Mouse (Mus musculus) limb, embryonic 10.5 days (tissue): ENCODE data around the gene Bmpr1a. TPM values are rescaled to one million over a fixed set of nuclear protein-coding genes. Genes with fewer than 3 reads are reported as not detected.

Experiments
- DNase-seq: peaks from one replicate; pipeline ENCODE4 v3.0.0-alpha.2; 2017; ENCODE audit warnings: low spot score
- H3K27ac ChIP-seq: fragments of 300-500 bp; sonication (generic); 2 replicates; pipeline ENCODE4 v1.5.1; 2016; ENCODE audit warnings: mild to moderate bottlenecking
- H3K27me3 ChIP-seq: fragments of 300-500 bp; sonication (generic); 2 replicates; pipeline ENCODE4 v1.6.1; 2016; ENCODE audit warnings: low read depth, mild to moderate bottlenecking; ENCODE audit not compliant: poor library complexity, severe bottlenecking
- H3K36me3 ChIP-seq: fragments of 300-500 bp; sonication (generic); 2 replicates; pipeline ENCODE4 v1.6.1; 2016; ENCODE audit warnings: mild to moderate bottlenecking, moderate library complexity
- H3K4me1 ChIP-seq: fragments of 300-500 bp; sonication (generic); 2 replicates; pipeline ENCODE4 v1.6.1; 2016
- H3K4me3 ChIP-seq: fragments of 300-500 bp; sonication (generic); 2 replicates; pipeline ENCODE4 v1.5.1; 2016; ENCODE audit warnings: mild to moderate bottlenecking, moderate library complexity
- H3K9me3 ChIP-seq: fragments of 300-500 bp; sonication (generic); replicated peaks from 2 replicates; pipeline ENCODE4 v1.6.1; 2016; ENCODE audit warnings: mild to moderate bottlenecking
- WGBS: fragments of 180-500 bp; shearing (Covaris S2); methylation state at CpG from one replicate; pipeline ENCODE4 v1.1.7; 2016; 5-methylcytosine and 5-hydroxymethylcytosine counted together
- polyA plus RNA-seq: library from polyadenylated mRNA; unstranded; fragments of >200 nt; fragmentation: Nextera tagmentation; extraction: Ambion mirVana; gene quantifications from 2 replicates; pipeline ENCODE4 v1.2.1, GENCODE M21; 2016

Bmpr1a gene
- polyA plus RNA-seq = 45.7 and 58.5 TPM in 2 replicates

DNA sequence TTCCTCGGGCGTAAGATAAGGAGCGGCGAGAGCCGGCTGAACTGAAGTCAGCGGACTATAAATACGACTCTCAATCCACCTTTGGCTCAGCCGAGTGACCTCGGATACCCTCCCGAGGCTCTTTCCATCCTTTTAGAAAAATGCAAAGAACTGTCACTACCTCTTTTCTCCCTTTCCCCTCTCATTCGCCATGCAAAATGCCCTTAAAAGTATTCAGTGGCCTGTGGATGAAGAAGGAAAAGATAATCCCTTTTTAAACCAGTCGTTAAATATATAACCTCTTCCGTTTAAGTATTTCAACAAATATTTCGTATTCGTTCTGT lies at the start of gene Bmpr1a:
Gene Bmpr1a, minus strand, starts transcription at position 17 of the 323 bp plus-strand sequence.
- Histone ChIP-seq H3K4me1 (peaks cover 28% of the 10 kb centered on the region), H3K27ac (peak within 1 kb of the TSS; percentile 100), H3K36me3 (no peaks in the 10 kb centered on the region), H3K27me3 (peaks cover 10% of the 10 kb centered on the region; the same call in 1 of the 2 replicates), H3K9me3 (no peaks in the 10 kb centered on the region), H3K4me3 (peak within 1 kb of the TSS; percentile 92)
- 11% methylated on average over 15 of the region's 15 CpGs for WGBS
- no peak for DNase-seq

DNA sequence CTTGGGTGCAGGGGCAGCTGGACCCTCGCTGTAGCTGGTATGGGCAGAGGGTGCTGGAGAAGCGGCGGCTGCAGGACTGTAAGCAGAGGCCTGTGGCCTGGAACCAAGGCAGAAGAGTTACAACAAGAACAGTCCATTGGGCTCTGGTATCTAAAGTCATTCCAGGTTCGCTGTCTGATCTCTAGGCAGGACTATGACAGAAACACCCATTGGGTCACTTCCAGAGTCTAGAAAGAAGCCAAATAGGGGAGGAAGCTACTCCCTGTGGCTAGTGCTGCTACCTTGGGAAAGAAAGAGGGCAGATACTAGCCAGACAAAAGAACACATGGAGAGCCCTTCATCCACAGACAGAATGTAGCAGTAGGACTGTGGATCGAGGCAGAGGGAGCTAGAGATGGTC lies 49.1 kb upstream of the Bmpr1a start:
- H3K4me3 ChIP-seq = no peak overlapping the region
- 91% methylated on average over 5 of the region's 5 CpGs for WGBS
- peaks cover 39% of the 10 kb centered on the region for H3K27me3 ChIP-seq
- DNase-seq = no peak
- peaks cover 16% of the 10 kb centered on the region for H3K4me1 ChIP-seq
- no peak overlapping the region for H3K27ac ChIP-seq
- H3K9me3 ChIP-seq = no peaks in the 10 kb centered on the region
- H3K36me3 ChIP-seq = no peaks in the 10 kb centered on the region

DNA sequence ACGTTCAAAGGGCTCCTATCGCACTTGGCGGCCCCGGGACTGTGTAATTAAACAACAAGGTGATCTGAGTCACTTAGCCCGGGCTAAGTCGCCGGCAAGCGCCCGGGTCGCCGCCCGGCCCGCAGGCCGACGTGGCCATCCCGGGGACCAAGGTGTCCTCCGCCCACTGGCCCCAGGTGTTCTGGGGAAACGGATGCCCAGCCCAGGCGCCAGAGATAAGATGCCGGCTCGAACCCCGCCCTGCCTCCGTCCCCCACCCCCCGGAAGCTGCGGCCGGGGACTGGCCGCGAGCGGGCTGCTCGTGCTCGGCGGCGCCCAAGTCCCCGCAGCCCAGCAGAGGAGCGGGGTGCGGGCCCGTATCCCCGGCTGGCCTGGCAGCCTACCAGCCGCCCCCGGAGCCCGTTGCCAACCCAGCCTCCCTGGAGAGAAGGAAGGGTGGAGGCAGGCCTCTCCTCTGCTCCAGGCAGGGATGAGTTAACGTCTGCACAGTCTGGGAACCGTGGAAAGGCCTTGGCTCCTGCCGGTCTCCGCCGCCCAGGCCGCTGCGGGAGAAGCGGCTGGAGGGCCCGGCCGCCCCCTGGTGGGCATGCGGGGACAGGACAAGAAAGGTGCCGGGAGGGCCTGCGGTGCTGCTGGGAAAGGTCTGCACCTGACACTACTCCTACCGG lies 46.0 kb upstream of the Bmpr1a start:
- H3K4me3 ChIP-seq = peak overlapping the region; percentile 77
- H3K4me1 ChIP-seq = peaks cover 16% of the 10 kb centered on the region
- H3K36me3 ChIP-seq = no peaks in the 10 kb centered on the region
- H3K9me3 ChIP-seq = no peaks in the 10 kb centered on the region
- WGBS = under 1% methylated on average over 55 of the region's 55 CpGs
- peak; percentile 94 for DNase-seq
- peak overlapping the region; percentile 94 for H3K27ac ChIP-seq
- peaks cover 46% of the 10 kb centered on the region for H3K27me3 ChIP-seq

DNA sequence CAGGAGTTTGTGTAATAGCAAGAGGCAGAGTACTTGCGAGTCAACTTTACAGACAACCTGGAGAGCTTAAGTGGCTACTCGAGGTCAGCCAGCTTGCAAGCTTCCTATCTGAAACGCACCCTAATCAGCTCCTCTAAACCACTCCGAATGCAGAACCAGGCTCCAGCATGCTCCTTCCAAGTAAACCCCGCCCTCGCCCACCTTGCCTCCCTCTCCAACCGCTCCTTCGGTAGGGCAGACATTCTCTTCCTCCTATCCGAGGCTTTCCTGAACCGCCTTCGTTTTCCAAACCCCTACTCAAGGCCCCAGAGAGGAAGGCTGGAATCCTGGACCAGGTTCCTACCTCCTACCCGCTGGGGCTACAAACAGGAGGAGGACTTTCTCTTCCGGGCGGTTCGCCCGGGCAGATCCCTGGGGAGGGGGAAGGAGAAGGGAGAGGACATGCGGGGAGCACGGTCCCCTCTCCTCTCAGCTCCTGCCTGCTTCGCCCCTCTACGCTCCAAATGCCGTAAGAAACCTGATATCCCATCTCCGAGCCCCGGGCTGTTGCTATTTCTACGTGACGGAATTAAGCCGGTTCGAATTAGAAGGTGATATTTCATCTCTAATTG lies 45.4 kb upstream of the Bmpr1a start:
- Histone ChIP-seq H3K4me1 (peaks cover 16% of the 10 kb centered on the region), H3K27me3 (peaks cover 46% of the 10 kb centered on the region), H3K4me3 (peak overlapping the region; percentile 77), H3K36me3 (no peaks in the 10 kb centered on the region), H3K27ac (peak overlapping the region; percentile 94), H3K9me3 (no peaks in the 10 kb centered on the region)
- under 1% methylated on average over 27 of the region's 27 CpGs for WGBS
- peak; percentile 80 for DNase-seq

DNA sequence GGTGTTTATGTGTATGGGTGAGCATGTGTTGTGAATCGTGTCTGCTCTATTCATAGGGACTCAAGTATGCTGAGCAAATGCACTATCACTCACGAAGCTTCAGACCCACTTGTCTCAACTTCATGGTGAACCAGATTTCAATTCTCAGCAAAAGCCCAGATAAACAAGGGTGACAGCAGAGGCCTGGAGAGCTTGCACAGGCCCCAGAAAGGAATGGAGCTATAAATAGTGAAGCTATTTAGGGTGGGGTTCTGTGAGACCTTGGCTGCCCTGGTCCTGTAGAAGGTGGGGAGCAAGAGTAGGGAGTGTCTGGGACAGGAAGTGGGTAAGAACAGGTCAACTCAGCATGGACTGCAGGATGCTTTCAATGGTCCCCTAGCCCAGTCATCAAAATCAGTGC lies 41.4 kb upstream of the Bmpr1a start:
- Histone ChIP-seq H3K27ac (no peak overlapping the region), H3K4me1 (peaks cover 18% of the 10 kb centered on the region), H3K9me3 (no peaks in the 10 kb centered on the region), H3K36me3 (no peaks in the 10 kb centered on the region), H3K27me3 (peaks cover 41% of the 10 kb centered on the region), H3K4me3 (no peak overlapping the region)
- DNase-seq = no peak
- 88% methylated on average over 2 of the region's 2 CpGs for WGBS

DNA sequence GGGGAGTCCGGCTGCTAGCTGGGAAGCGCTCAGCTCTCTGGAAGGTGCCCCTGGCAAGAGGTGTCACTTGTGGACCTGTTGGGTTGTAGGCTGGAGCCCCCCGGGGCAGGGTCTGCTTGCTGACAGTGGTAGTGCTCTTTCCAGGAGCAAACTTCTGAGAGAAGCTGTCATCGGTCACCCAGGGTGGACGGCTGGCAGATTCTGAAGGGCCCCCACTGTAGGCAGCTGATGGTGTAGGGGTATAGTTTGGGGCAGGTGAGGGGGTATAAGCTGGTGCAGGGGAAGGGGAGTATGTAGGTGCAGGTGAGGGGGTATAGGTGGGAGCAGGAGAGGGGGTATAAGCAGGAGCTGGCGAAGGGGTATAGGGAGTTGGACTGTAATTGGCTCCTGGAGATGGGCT lies 40.9 kb upstream of the Bmpr1a start:
- WGBS = 86% methylated on average over 6 of the region's 6 CpGs
- no peaks in the 10 kb centered on the region for H3K36me3 ChIP-seq
- H3K9me3 ChIP-seq = no peaks in the 10 kb centered on the region
- H3K4me3 ChIP-seq = no peak overlapping the region
- H3K27ac ChIP-seq = no peak overlapping the region
- H3K27me3 ChIP-seq = peaks cover 41% of the 10 kb centered on the region
- peaks cover 13% of the 10 kb centered on the region for H3K4me1 ChIP-seq
- DNase-seq = no peak

DNA sequence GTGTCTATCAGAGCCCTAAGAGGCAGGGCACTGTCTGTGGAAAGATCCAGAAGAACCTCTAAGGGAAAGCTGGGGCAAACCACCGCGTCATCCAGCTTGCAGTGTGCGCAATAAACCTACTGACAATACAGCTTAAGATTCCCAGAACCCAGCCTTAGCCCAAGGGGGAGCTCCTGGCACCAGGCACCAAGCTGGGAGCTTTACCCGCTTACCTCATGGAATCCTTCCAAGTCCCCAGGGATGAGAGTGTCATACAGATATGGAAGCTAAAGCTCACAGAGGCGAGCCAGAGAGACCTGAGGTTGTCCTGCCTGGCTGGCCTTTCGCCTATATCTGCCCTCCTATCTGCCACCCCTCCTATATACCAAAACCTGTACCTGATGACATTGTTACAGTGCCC lies 40.5 kb upstream of the Bmpr1a start:
- H3K4me3 ChIP-seq = no peak overlapping the region
- no peak for DNase-seq
- H3K27me3 ChIP-seq = peaks cover 41% of the 10 kb centered on the region
- H3K4me1 ChIP-seq = peaks cover 11% of the 10 kb centered on the region
- 73% methylated on average over 6 of the region's 6 CpGs for WGBS
- H3K36me3 ChIP-seq = no peaks in the 10 kb centered on the region
- no peaks in the 10 kb centered on the region for H3K9me3 ChIP-seq
- no peak overlapping the region for H3K27ac ChIP-seq

GRCm38 (mm10) chr14:34541896-34542295 lies 38.8 kb upstream of the Bmpr1a start:
- H3K27me3 ChIP-seq = peaks cover 38% of the 10 kb centered on the region
- H3K36me3 ChIP-seq = no peaks in the 10 kb centered on the region
- H3K27ac ChIP-seq = no peak overlapping the region
- H3K4me3 ChIP-seq = no peak overlapping the region
- H3K4me1 ChIP-seq = peaks cover 6% of the 10 kb centered on the region
- no peak for DNase-seq
- 92% methylated on average over 5 of the region's 5 CpGs for WGBS
- no peaks in the 10 kb centered on the region for H3K9me3 ChIP-seq

DNA sequence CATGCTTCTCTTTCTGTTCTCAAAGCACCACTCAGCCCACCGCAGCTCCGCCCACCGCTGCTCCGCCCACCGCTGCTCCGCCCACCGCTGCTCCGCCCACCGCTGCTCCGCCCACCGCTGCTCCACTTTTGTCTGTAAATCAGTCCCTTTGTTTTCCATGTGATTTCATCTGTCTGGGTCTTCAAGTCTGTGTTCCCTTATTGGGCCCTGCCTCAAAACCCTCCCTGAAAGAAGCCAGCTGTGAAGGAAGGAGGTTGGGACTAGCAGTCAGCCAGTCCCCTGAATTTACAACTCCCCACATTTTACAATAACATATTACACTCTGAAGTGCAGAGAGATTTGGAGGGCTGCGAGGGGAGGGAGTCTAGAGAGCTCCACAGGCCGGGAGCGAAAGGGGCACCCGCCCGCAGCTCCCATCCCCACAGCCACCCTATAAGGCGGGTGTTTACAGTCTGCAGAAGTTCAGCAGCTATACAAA lies 37.6 kb upstream of the Bmpr1a start:
- Histone ChIP-seq H3K36me3 (no peaks in the 10 kb centered on the region), H3K4me1 (peaks cover 6% of the 10 kb centered on the region)

GRCm38 (mm10) chr14:34535883-34536282 lies 32.7 kb upstream of the Bmpr1a start:
- Histone ChIP-seq H3K9me3 (no peaks in the 10 kb centered on the region), H3K4me1 (peaks cover 4% of the 10 kb centered on the region), H3K27me3 (no peaks in the 10 kb centered on the region), H3K4me3 (no peak overlapping the region), H3K36me3 (no peaks in the 10 kb centered on the region), H3K27ac (no peak overlapping the region)
- DNase-seq = no peak
- 82% methylated on average over 4 of the region's 4 CpGs for WGBS

More for the DNA sequence above, 37.6 kb upstream of the Bmpr1a start:
- H3K4me3 ChIP-seq = peak overlapping the region; percentile 25; the same call in 1 of the 2 replicates
- peak; percentile 45 for DNase-seq
- H3K27me3 ChIP-seq = peaks cover 30% of the 10 kb centered on the region
- H3K27ac ChIP-seq = peak overlapping the region; percentile 79
- no peaks in the 10 kb centered on the region for H3K9me3 ChIP-seq
- 8% methylated on average over 16 of the region's 17 CpGs for WGBS

GRCm38 (mm10) chr14:34533537-34533936 lies 30.4 kb upstream of the Bmpr1a start:
- Histone ChIP-seq H3K4me3 (no peak overlapping the region), H3K36me3 (no peaks in the 10 kb centered on the region), H3K4me1 (no peaks in the 10 kb centered on the region), H3K27ac (no peak overlapping the region), H3K9me3 (no peaks in the 10 kb centered on the region), H3K27me3 (peaks cover 6% of the 10 kb centered on the region)
- DNase-seq = no peak
- 80% methylated on average over 5 of the region's 5 CpGs for WGBS

- DNase-seq = no peak
- H3K27ac ChIP-seq = no peak overlapping the region
- peaks cover 16% of the 10 kb centered on the region for H3K27me3 ChIP-seq
- no peaks in the 10 kb centered on the region for H3K4me1 ChIP-seq
- H3K9me3 ChIP-seq = no peaks in the 10 kb centered on the region
- no peaks in the 10 kb centered on the region for H3K36me3 ChIP-seq
- 86% methylated on average over 6 of the region's 6 CpGs for WGBS
- no peak overlapping the region for H3K4me3 ChIP-seq
Measured at GRCm38 (mm10) chr14:34532536-34532935, 29.4 kb upstream of the Bmpr1a start.

GRCm38 (mm10) chr14:34528804-34529203 lies 25.7 kb upstream of the Bmpr1a start:
- peaks cover 18% of the 10 kb centered on the region for H3K27me3 ChIP-seq
- WGBS = 77% methylated on average over 8 of the region's 8 CpGs
- H3K27ac ChIP-seq = no peak overlapping the region
- H3K4me1 ChIP-seq = no peaks in the 10 kb centered on the region
- no peaks in the 10 kb centered on the region for H3K9me3 ChIP-seq
- H3K36me3 ChIP-seq = no peaks in the 10 kb centered on the region
- no peak overlapping the region for H3K4me3 ChIP-seq
- DNase-seq = no peak
